Mouse (Mus musculus) embryonic fibroblast, embryonic 13.5 days (primary cell): ENCODE measurements around the gene Aar2.

Source experiments
- CTCF ChIP-seq: IDR thresholded peaks from 2 replicates; pipeline ENCODE4 v1.5.1; 2011; ENCODE audit warnings: mild to moderate bottlenecking, control low read depth, low read length, moderate library complexity, borderline replicate concordance; ENCODE audit not compliant: insufficient read depth
- POLR2A ChIP-seq: IDR thresholded peaks from 2 replicates; pipeline ENCODE4 v1.6.1; 2011; ENCODE audit warnings: low read depth, mild to moderate bottlenecking, control low read depth, low read length, moderate library complexity

DNA sequence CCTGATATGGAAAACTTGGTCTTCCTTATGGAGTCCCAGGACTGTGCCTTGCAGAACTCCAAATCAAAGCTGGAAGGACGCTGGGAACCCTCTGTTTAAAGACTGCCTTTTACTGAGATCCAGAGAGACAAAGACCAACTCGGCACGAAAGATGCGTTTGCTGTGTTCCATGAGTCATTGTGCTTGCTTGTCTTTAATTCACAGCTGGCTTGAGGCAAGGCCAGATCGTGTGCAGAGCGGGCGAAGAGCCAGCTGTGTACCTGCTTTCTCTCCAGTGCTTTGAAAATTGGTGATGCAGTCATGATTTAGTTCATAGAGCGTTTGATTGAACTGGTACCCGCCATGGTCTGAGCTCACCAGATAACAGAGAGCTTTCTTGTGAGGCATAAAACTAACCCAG is 32.3 kb upstream of the Aar2 start:
- TF ChIP-seq CTCF (no peak), POLR2A (no peak)
